Mouse (Mus musculus): ENCODE results near the gene Hmgxb4.
"Not testable (repeated sequence)": the region's sequence is repeated elsewhere in the genome, so short reads cannot be mapped to it uniquely, and the experiment has no call there.

- not testable (repeated sequence) for TF ChIP-seq CTCF, EP300 (IDR thresholded peaks at IDR 0.05; ENCODE audit: low read depth)
Measured at GRCm38 (mm10) chr8:74970286-74970685, 22.9 kb upstream of the Hmgxb4 start.
